Mouse (Mus musculus): ENCODE measurements around the gene Apol11b.
"Not testable (repeated sequence)": the region's sequence is repeated elsewhere in the genome, so short reads cannot be mapped to it uniquely, and the experiment has no call there.

Gene Apol11b

DNA sequence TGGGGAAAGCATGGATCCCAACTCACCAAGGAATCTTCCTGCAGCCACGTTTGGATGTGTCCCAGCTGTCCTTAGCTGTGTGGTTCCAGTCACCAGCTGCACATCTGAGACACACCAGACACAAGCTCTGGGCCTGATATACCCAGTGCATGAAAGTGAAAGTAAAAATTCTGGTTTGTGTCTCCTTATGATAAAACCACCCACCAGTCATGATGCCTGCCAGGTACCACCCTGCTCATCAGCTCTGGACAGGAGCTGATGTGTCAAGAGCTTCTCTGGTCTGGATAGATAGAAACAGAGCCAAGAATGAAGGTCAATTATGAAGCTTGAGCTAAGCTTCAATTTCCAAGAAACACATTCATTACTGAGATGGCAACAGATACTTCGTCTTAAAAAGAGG is at the start of gene Apol11b:
Gene Apol11b, minus strand, starts transcription at position 111 of the 400 bp plus-strand sequence.
- not testable (repeated sequence) for DNase-seq (ENCODE audit: low spot score in 2 of 2)

DNA sequence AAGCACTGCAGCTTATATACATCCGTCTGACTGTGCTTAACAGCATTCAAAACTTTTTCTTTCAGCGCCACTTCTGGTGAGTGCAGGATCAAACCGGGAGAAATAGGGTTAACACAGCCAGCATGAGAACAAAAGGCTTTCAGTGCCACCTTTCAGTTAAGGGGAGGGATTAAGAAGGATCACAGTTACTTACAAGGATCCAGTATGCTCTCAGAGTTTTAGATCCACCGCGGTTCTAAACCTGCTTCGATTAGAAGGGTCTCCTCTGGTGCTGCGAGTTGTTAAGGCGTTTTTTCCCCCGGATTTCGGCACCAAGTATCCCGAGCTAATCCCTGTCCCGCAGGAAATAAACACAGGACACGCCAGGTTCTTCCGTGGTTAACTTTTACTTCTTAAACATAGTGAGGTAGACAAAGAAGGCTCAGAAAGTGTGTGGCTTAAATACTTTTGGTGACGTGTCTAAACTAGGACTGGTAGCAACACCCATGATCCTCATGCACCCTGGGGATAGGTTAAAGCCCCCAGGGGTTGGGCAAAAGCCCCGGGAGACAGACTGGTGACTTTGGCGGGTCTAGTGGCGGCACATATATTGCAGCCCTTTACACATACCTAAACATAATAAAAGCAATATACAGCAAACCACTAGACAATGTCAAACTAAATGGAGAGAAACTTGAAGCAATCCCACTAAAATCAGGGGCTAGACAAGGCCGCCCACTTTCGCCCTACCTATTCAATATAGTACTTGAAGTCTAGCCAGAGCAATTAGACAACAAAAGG is 48.6 kb upstream of the Apol11b start:
- not testable (repeated sequence) for DNase-seq (ENCODE audit: low spot score in 2 of 2)

DNA sequence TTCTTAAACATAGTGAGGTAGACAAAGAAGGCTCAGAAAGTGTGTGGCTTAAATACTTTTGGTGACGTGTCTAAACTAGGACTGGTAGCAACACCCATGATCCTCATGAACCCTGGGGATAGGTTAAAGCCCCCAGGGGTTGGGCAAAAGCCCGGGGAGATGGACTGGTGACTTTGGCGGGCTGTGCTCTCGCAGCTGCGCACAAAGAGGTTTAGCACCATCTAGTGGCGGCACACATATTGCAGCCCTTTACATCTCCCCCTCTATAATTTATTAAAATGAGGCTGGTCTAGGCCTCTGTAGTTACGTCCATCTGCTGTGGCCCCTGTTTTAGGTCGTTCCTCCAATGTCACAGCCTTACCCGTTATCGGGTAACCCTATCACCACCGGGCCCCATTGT is 40.9 kb upstream of the Apol11b start:
- peak; percentile 31 to 38 for DNase-seq (ENCODE audit: low spot score in 2 of 2)

DNA sequence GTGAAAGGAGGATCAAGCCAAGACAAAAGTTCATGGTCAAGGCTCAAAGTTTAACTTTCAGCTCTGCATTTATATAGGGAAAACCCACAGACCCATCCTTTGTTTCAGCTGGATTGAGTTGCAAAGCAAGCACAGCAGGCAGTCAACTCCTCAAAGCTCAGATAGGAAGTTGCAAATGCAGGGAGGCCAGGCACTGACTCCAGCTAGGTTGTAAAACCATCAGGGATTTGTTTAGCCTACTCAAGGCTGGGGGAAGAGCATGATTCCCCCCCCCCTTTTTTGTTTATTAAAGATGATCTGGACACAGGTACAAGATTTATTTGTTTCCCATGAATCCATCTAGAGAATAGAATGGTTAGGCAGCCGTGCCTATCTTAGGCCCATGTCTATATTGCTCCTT is 31.0 kb upstream of the Apol11b start:
- DNase-seq (ENCODE audit: low spot score in 2 of 2) = not testable (repeated sequence)

DNA sequence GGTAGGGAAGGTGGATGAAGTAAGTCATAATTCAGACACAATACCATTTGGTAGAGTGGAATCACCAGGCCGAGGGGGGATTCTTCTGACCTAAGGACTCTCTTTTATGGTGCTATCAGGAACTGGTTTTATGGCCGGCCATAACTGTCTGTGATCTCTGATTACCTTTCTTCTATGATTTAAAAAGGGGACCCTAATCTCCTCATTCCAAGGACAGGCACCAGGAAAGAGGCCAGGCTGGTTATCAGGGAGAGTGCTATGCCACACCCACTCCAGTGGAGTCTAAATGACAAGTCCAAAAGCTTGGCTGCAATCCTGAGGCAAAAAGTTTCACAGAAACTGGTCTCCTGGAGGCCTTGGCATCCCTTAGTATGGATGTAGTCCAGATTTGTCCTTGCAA is 18.8 kb upstream of the Apol11b start:
- DNase-seq (ENCODE audit: low spot score in 2 of 2) = not testable (repeated sequence)

DNA sequence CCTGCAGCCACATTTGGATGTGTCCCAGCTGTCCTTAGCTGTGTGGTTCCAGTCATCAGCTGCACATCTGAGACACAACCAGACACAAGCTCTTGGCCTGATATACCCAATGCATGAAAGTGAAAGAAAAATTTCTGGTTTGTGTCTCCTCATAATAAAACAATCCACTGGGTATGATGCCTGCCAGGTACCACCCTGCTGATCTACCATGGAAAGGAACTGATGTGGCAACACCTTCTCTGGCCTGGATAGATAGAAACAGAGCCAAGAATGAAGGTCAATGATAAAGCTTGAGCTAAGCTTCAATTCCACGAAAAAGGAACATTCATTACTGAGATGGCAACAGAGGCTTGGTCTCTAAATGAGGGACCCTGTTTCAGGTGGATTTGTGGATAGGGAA is 16.7 kb upstream of the Apol11b start:
- not testable (repeated sequence) for DNase-seq (ENCODE audit: low spot score in 2 of 2)

DNA sequence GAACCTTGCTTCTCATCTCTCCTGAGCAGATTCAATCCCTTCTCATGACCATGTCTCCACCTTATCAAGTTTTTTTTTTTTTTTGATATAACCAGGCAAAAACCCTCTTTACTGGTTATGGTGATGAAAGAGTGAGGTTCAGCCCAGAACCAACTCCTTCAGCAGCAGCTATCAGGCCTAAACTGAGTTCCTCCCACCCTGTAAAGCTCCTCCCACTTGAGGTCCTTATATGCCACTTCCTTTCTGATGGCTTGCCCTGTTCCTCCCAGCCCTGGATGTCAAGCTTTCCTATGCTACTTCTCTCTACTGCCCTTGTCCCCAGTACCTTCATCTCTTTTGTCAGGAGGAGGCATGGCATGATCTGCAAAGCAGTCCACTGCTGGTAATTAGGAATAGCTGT is 8.1 kb upstream of the Apol11b start:
- not testable (repeated sequence) for DNase-seq (ENCODE audit: low spot score in 2 of 2)

DNA sequence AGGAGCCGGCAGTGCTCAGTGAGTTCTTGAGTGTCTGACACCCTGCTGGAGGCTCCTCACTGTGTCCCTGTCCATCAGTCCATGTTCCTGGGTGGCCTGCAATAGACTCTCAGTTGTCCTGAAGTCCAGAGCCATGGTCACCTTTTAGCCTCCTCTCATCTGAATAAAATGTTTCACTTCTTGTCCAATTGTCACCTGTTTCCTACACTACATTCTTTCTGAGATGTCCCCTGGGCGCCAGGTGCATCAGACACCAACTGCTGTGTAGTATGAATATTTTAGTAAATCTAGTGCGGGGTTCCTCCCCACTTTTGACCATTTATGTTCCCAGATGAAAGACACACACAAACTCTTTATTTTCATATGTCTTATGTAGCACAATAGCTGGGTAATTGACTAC is 13.3 kb downstream of the Apol11b start:
- DNase-seq (ENCODE audit: low spot score in 2 of 2) = not testable (repeated sequence)

DNA sequence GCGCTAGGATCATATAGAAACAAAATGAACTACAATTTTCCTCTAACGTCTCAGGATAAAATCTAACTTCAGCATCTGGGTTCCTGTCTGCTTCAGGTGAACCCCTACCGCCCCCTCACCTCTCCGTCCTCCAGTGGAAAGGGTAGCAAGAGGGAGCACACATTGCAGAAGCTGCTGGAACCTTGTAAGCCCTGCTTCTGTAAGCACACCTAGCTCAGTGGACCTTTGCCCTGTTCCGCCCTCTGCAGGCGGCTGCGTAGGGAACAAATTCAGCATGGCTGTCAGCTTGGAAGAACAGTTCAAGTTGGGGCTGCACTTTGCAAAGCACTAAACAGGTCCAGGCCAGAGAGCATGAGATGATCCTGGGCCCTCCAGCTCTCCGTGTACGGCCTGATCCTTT is 14.4 kb downstream of the Apol11b start:
- DNase-seq (ENCODE audit: low spot score in 2 of 2) = not testable (repeated sequence)

DNA sequence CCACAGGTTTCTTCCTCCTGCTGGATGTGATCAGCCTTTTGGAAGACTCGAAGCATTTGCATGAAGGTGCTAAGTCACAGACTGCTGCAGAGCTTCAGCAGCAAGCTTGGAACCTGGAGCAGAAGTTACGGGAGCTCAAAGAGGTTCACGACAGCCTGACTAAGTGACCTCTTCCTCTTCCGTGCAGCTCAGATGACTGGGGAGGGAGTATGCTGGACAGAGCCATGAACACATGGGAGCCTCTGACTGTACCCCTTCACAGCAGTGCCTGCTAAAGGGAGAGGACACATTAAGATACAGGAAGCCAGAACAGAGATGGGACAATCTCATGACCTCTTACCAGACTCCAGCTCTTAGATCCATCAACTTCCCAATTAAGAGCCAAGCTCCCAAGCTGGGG is 16.6 kb downstream of the Apol11b start:
- not testable (repeated sequence) for DNase-seq (ENCODE audit: low spot score in 2 of 2)

DNA sequence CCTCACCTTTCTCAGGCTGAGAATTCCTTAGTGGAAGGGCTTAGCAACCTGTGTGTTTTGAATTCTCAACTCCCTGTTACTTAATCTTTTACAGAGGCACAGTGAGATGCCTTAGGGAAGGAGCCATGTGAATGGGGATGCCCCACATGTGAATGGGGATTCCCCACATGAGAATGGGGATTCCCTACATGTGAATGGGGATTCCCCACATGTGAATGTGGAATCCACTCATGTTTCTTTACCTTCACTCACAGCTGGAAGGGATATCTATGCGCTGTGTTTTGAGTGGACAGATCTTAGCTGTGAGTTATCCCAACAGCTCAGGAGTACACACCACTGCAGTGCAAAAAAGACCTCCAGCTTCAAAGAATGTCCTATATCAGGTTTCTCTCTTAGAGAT is 18.4 kb downstream of the Apol11b start:
- DNase-seq (ENCODE audit: low spot score in 2 of 2) = no peak

DNA sequence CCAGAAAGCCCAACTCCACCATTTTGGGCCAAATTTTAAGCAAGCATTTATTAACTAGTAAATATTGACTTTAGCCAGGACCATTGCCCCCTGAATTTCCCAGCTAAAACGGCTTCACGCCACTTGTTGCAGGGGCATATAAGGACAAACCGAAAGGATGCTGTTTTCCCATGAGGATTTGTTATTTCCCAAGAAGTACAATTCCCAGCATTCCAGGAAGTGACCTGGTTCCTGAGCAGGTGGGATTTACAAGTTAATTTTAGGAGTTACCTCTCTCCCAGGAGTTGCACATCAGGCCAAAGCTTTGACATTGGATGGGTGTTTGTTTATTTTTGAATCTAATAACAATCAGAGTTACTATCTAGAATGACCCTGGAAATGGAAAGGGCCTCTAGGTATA is 37.0 kb downstream of the Apol11b start:
- DNase-seq (ENCODE audit: low spot score in 2 of 2) = no peak

DNA sequence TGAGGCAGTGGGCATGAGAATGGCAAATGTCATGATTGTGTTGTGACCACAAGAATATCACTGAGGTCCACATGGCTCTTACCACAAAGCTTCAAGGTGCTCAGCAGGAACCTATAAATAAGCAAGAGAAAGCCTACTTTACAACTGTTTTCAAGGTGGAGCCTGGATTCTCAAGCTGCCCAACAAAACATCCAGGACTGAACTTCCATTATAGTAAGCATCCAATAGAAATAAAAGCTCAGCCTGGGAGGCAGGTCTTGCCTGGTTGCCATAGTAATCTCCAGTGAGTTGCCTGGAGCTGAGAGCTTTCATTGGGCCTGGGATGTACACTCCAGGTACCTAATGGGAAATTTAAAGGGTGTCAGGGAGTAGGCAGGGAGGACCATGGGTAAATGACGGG is 44.1 kb downstream of the Apol11b start, which contains the start of gene Gm36245:
Gene Gm36245, plus strand, starts transcription at position 301 of the 400 bp plus-strand sequence.
- DNase-seq (ENCODE audit: low spot score in 2 of 2) = no peak

DNA sequence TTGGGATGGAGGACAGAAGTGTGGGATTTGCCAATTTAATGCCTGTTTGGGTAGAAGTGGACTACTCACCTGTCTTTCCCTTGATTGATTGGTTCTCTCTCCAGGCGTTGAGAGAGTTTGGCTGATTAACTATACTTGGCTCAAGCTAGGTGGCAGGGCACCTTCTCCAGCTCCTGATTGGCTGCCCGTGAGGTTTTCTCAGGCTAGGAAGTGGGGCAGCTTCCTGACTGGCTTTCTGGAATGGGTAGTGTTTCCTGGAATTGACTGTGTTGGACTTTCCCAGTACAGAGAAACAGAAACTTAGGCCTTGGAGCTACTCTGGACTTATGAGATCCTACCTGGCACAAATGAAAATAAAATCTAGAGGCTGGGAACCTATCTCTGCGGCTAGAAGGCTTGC is 44.7 kb downstream of the Apol11b start:
- no peak for DNase-seq (ENCODE audit: low spot score in 2 of 2)

DNA sequence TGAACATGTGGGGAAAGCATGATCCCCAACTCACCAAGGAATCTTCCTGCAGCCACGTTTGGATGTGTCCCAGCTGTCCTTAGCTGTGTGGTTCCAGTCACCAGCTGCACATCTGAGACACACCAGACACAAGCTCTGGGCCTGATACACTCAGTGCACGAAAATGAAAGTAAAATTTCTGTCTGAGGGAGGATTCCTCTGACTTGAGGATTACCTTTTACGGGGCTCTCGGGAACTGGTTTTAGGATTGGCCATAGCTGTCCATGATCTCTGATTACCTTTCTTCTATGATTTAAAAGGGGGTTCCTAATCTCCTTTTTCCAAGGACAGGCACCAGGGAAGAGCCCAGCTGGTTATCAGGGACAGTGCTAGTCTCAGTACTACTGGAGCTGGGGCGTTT is 47.1 kb downstream of the Apol11b start, which contains the start of gene Apol10b:
Gene Apol10b, minus strand, starts transcription at position 165 of the 400 bp plus-strand sequence.
- DNase-seq (ENCODE audit: low spot score in 2 of 2) = no peak

DNA sequence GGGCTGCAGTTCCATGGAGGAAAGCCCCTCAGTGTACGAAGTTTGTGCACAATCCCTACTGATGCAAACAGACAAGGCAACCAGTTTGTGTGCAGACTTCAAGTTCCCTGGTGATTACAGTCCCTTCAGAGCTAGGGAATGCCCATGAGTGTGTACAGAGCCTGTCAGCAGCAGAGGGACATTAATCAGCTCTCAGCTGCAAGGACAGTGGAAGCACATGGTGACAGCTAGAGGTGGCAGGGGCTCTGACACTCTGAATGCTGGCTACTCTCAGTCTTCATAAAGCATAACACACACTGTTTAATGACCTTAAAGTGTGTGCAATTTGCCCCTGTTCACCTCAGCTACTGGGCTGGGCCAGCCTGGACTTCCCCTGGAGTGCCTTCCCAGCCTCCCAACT is 49.5 kb downstream of the Apol11b start:
- no peak for DNase-seq (ENCODE audit: low spot score in 2 of 2)

DNA sequence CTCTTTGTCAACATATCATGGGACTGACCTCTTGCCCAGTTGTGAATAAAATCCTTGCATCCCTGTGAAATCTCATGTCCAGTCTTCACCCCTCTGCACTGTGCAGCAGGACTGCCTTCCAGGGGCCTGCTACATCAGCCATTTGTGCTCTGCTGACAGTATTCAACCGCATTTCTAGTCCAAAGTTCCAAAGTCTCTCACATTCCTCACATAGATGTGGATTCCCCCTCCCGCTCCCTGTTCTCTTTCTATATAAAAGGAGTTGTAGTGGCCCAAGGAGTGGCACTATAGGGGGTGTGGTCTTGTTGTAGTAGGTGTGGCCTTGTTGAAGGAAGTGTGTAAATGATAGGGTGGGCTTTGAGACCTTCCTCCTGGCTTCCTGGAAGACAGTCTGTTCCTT is 52.2 kb downstream of the Apol11b start:
- DNase-seq (ENCODE audit: low spot score in 2 of 2) = no peak

DNA sequence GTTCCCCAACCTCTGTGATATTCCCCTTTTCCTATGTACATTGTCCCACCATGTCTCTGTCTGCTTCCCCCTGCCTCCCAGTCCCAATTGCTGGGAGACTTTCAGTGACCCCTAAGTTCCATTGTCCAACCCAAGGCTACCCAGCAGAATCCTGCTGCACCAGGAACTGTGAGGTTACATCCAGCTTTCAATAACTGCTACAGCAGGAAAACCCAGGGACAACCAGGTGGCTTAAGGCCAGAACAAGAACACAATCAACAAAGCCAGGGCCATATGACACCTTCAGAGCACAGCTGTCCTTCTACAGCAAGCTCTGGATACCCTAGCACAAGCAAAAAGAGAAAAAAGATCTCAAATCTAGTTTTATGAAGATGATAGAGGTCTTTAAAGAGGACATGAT is 54.1 kb downstream of the Apol11b start:
- no peak for DNase-seq (ENCODE audit: low spot score in 2 of 2)

DNA sequence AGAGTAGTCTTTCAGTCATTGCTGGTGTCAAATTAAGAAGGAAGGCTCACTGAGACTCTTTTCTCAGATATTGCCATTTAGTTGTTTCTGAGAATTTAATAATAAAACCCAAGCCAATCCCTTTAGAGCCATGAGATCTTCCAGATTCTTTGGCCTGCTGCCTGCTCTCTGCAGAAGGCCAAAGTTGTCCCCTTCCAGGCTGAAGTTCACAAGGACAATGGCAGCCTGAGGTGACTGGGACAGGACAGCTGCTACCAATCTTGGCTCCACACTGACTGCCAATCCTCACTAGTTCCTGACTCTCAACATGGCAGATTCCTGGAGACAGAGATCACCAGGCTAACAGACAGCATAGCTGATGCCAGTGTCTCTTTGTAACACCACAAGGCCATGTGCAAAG is 56.1 kb downstream of the Apol11b start:
- DNase-seq (ENCODE audit: low spot score in 2 of 2) = no peak

Measured in right cerebral cortex, adult 2 months (tissue).